Mouse (Mus musculus) brain, embryonic 14.5 days (tissue): ENCODE results near the gene Ehmt2.
"Not testable (repeated sequence)": the region's sequence is repeated elsewhere in the genome, so short reads cannot be mapped to it uniquely, and the experiment has no call there.

ENCODE experiments used
- CTCF ChIP-seq: fragments of 200-500 bp; IDR thresholded peaks from 2 replicates; pipeline ENCODE4 v1.5.1; 2012; ENCODE audit warnings: inconsistent platforms, mild to moderate bottlenecking, moderate library complexity, borderline replicate concordance; ENCODE audit not compliant: insufficient read depth, insufficient read length; ENCODE audit errors: extremely low read depth
- POLR2A ChIP-seq: fragments of 200-500 bp; IDR thresholded peaks from 2 replicates; pipeline ENCODE4 v1.6.1; 2012; ENCODE audit warnings: mild to moderate bottlenecking, inconsistent platforms, borderline replicate concordance; ENCODE audit not compliant: poor library complexity, insufficient read depth, insufficient read length, severe bottlenecking; ENCODE audit errors: extremely low read depth

DNA sequence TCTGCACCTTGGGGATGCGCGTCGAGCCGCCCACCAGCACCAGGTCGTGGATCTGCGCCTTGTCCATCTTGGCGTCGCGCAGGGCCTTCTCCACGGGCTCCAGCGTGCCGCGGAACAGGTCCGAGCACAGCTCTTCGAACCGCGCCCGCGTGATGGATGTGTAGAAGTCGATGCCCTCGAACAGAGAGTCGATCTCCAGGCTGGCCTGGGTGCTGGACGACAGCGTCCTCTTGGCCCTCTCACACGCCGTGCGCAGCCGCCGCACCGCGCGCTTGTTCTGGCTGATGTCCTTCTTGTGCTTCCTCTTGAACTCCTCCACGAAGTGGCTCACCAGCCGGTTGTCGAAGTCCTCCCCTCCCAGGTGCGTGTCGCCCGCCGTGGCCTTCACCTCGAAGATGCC is 59.7 kb downstream of the Ehmt2 start:
- TF ChIP-seq CTCF, POLR2A: not testable (repeated sequence)
